Mouse (Mus musculus): ENCODE data around the gene Gm10198.

The Gm10198 gene

GRCm38 (mm10) chr13:111592485-111592884 lies at the start of gene Gm10198:
Gm10198 (plus strand) TSS chr13:111592785.
- no peak for DNase-seq

- DNase-seq = no peak
Measured at GRCm38 (mm10) chr13:111545286-111545685, 47.3 kb upstream of the Gm10198 start.

- peak; percentile 33 for DNase-seq
Measured at GRCm38 (mm10) chr13:111552769-111553168, 39.8 kb upstream of the Gm10198 start.

- no peak for DNase-seq
Measured at GRCm38 (mm10) chr13:111553182-111553581, 39.4 kb upstream of the Gm10198 start.

GRCm38 (mm10) chr13:111553941-111554340 lies 38.6 kb upstream of the Gm10198 start:
- DNase-seq = no peak

DNA sequence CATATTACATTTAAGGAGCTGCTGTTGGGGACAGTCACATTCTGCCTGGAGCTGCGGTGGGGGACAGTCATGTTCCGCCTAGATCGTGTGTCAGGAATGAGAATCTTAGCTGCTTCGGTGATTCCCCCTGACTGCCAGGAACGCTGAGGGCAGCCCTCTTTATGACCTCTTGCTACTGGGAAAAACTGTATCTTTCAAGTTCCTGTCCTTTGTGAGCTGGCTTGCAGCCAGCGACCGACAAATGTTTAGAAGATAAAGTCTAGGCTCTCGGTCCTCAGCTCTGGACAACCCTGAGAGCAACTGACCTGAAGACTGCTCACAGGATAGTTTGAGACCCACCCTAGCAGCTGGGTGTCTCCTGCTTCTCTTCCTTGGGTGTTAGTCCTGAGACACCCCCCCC lies 37.3 kb upstream of the Gm10198 start:
- peak; percentile 64 for DNase-seq

DNA sequence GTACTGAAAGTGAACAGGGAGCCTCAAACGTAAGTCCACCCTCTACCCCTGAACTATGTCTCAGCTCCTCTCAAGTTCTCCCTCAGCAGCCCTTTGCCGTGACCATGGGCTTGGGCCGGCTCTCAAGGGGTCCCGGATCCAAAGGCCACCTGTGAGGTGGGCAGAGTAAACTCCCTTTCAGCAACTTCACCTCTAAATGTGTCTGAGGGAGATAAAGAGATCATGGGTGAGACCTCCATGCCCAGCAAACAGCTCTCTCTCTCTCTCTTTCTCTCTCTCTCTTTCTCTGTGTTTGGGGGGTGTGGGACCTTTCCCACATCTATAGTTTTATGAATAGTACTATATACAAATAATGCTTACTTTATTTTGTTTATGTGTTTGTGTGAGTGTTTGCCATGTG lies 36.2 kb upstream of the Gm10198 start:
- no peak for DNase-seq

GRCm38 (mm10) chr13:111560152-111560551 lies 32.4 kb upstream of the Gm10198 start:
- DNase-seq = no peak

- no peak for DNase-seq
Measured at GRCm38 (mm10) chr13:111562595-111562994, 30.0 kb upstream of the Gm10198 start.

GRCm38 (mm10) chr13:111574196-111574595 lies 18.4 kb upstream of the Gm10198 start:
- no peak for DNase-seq

- no peak for DNase-seq
Measured at GRCm38 (mm10) chr13:111577177-111577576, 15.4 kb upstream of the Gm10198 start.

- DNase-seq = no peak
Measured at GRCm38 (mm10) chr13:111580054-111580453, 12.5 kb upstream of the Gm10198 start.

DNA sequence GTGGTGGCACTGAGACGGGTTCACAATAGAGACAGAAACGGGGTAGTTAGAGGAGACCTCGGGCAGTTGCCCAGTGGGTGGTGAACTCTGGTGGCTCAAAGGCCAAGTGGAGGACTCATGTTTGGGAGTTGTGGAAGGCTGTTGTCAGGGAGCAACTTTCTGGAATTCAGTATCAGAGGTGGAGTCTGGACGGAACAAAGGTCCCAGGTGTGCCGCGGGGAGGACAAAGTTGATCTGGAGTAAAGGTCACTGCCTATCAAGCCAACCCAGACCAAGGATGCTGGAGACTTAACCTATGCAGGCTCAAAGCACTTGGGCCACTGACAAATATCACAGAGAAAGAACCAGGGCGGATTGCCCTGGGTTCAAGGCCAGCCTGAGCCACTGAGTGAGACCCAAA lies 5.5 kb downstream of the Gm10198 start:
- DNase-seq = no peak

DNA sequence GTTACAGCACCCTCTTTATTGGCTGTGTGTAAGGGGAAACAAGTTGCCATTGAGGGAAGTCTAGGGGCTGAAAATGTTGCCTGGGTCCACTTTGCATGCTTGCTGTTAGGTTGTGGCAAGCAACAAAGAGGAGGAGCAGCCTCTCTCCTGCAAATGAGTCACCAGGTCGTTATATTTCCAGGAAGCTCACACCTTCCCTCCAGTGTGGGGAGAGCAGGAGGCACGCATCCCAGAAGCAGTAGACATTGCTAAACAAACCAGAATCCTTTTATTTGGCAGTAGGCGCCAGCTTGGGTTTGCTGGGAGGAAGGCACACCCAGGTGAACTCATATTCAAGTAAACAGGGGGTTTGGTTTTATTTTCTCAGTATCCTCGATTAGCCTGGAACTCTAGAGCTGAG lies 8.8 kb downstream of the Gm10198 start:
- no peak for DNase-seq

GRCm38 (mm10) chr13:111604826-111605225 lies 12.2 kb downstream of the Gm10198 start:
- peak; percentile 66 for DNase-seq

DNA sequence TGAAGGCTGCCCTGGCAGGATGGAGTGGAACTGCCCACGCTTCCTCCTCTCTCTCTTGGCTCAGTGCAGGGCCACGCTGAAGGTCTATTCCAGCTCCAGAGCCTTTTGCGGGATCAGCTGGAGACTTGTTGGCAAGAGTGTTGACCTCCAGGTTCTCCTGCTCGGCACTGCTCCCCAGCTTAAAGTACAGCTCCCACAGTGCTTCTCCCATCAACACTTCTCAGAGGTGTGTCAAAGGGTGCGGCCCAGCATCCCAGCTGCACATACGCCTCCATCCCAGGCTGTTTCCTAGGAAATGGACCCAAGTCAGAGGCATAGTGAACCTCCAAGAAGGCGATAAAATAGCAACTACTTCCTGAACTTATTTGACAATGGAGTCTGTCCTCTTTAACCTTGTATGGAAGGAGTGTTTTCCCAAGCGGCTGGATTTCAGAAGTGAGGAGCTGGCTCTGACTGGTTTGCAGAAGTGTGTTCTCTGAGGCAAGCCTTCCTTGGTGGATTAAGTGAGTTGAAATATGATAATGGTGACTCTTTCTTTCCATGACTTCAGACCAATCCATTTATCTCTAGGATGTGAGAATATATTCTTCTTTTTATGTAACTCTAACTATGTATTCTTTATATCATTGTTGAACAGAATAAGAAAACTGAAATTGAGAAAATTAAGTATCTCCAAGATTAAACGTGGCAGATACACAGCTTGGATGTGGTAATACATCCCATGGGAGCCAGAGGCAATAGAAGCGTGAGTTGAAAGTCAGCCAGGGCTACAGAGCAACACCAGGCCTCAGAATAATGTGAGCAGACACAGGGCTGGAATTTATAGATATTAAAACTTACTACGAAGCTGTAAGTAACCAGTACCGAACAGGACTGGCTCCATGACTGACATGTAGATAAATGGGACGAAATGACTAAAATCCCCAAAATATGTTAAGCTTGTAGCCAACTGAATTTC lies 23.9 kb downstream of the Gm10198 start:
- no peak for DNase-seq

DNA sequence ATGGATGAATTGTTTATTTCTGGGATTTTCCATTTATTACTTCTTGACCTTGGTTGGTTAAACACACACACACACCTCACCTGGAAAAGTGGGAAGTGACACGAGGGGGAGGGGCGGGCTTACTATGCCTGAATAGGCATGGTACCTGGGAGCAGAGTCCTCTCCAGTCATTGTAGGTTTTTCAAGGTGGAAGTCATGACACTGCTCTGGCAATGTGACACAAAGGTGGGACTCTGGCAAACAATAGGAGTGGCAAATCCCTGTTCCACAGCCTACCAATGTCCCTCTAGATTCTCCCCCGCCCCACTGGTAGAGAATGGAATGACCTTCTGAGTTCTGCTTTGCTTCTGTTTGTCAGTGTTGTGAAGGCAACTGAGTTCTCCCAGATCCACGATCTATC lies 27.8 kb downstream of the Gm10198 start:
- DNase-seq = no peak

DNA sequence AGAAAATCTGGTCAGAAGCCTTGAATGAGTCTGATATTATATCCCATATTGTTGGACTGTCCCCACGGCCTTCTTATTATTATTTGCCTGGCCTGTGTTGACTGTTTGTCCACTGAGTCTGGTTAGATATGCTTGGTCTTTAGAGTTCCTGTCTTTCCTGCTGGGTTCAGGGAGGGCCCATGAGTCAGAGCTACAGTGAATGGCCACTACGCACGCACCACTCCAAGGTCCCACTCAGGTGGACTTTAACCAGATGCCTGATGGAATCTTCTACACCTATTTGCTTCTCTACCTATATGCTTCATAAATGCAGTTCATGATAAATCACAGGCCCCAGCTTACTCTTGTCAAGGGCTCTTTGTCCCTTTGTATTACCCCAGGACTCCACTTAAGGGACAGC lies 29.8 kb downstream of the Gm10198 start:
- no peak for DNase-seq

- DNase-seq = no peak
Measured at GRCm38 (mm10) chr13:111623112-111623511, 30.5 kb downstream of the Gm10198 start.

- DNase-seq = no peak
Measured at GRCm38 (mm10) chr13:111624115-111624514, 31.5 kb downstream of the Gm10198 start.

GRCm38 (mm10) chr13:111634163-111635160 lies 41.9 kb downstream of the Gm10198 start:
- DNase-seq = peak; percentile 46

GRCm38 (mm10) chr13:111640319-111640718 lies 47.7 kb downstream of the Gm10198 start:
- DNase-seq = no peak

Data from liver (tissue).